Mouse (Mus musculus): ENCODE measurements around the gene Prkaa2.

DNA sequence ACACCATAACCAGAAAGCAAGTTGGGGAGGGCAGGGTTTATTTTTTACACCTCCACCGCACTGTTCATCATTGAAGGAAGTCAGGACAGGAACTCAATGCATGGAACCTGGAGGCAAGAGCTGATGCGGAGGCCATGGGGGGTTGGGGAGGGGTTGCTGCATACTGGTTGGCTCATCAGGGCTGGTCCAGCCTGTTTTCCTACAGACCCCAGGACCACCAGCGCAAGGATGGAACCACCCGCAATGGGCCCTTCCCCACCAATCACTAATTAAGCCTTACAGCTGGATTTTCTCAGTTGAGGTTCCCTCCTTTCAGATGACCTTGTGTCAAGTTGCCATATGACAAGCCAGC lies 970 bp upstream of the Prkaa2 start:
- TF ChIP-seq CTCF (IDR thresholded peaks at IDR 0.05) (no peak), EP300 (IDR thresholded peaks at IDR 0.05) (no peak)
